Comparison of ENCODE assay signal across 7 mouse cellular contexts in genomic region chrX:151132785-151133184, GRCm38 (mm10). TPM values are rescaled to one million over a fixed set of nuclear protein-coding genes. Genes with fewer than 3 reads are reported as not detected.
DNase-seq lines count a peak whose midpoint lies in the region; ATAC-seq and TF ChIP-seq lines count a peak whose summit lies in the region.

No protein-coding gene starts in this region.

- no peak overlapping the region for H3K9ac ChIP-seq in kidney, embryonic 14.5 days (ENCODE audit: low read depth, low read length)
- H3K9ac ChIP-seq in CH12.LX (ENCODE audit: insufficient read depth, low read depth): no peak overlapping the region

- no peaks in the 10 kb centered on the region for H3K36me3 ChIP-seq in kidney, embryonic 14.5 days (ENCODE audit: control insufficient read depth, insufficient read depth, low read length)
- no peaks in the 10 kb centered on the region for H3K36me3 ChIP-seq in CH12.LX (replicated peaks in 1 of 2; ENCODE audit: control insufficient read depth in 1 of 2, insufficient read depth in 1 of 2, low read length in 1 of 2)

- TF ChIP-seq POLR2A in CH12.LX (IDR thresholded peaks at IDR 0.05; ENCODE audit: low read depth, low read length): no peak

- no peaks in the 10 kb centered on the region for H3K9me3 ChIP-seq in kidney, embryonic 14.5 days (ENCODE audit: control insufficient read depth, low read length)
- no peaks in the 10 kb centered on the region for H3K9me3 ChIP-seq in CH12.LX (replicated peaks; ENCODE audit: low read length)

- POLR2A ChIA-PET in Patski (lab: Charles Lee): no interaction called here

- dilution Hi-C loops in CH12.LX (cut with MboI; ENCODE audit: extremely low pct_ligation_motif_present, extremely low pct_unique_long_range_greater_than_20kb, low sequenced_read_pairs): no loop called here

- TF ChIP-seq RAD21 in CH12.LX (IDR thresholded peaks at IDR 0.05; ENCODE audit: low read depth, low read length): peak; percentile 7

- TF ChIP-seq CTCF in CH12.LX (conservative IDR thresholded peaks at IDR 0.05 in 1 of 2, IDR thresholded peaks at IDR 0.05 in 1 of 2; ENCODE audit: low read depth in 2 of 2, low read length in 2 of 2) (peak in 1 of 2 experiments; percentile 36; a peak in 2 of 4 replicates), Patski (IDR thresholded peaks at IDR 0.05) (peak; percentile 47)

- no peak for TF ChIP-seq EP300 in CH12.LX (IDR thresholded peaks at IDR 0.05; ENCODE audit: low read length)

- no peak overlapping the region for H3K27ac ChIP-seq in kidney, embryonic 14.5 days (ENCODE audit: low read depth, low read length)
- H3K27ac ChIP-seq in CH12.LX (ENCODE audit: insufficient read depth, low read depth): no peak overlapping the region

- no peaks in the 10 kb centered on the region for H3K79me2 ChIP-seq in CH12.LX (replicated peaks; ENCODE audit: control insufficient read depth, extremely low read depth, insufficient read depth, poor library complexity, severe bottlenecking)

- in situ Hi-C loops in CH12.LX (cut with MboI; ENCODE audit: low pct_ligation_motif_present, low pct_unique_long_range_greater_than_20kb, low sequenced_read_pairs): no loop called here
- in situ Hi-C loops in Patski (cut with MboI; ENCODE audit: low pct_unique_long_range_greater_than_20kb): no loop called here

- 37% methylated on average over 10 of the region's 10 CpGs for WGBS in kidney, embryonic 14.5 days

- no peak overlapping the region for H3K4me3 ChIP-seq in kidney, embryonic 14.5 days (ENCODE audit: low read length)
- H3K4me3 ChIP-seq in CH12.LX (replicated peaks in 1 of 3; ENCODE audit: low read depth in 2 of 3, low read length in 2 of 3, poor library complexity in 1 of 3): no peak overlapping the region

- no peaks in the 10 kb centered on the region for H3K27me3 ChIP-seq in kidney, embryonic 14.5 days (ENCODE audit: control insufficient read depth, insufficient read depth, low read length)
- H3K27me3 ChIP-seq in CH12.LX (replicated peaks) (no peaks in the 10 kb centered on the region), Patski (peaks cover 13% of the 10 kb centered on the region)

- H3K4me2 ChIP-seq in kidney, embryonic 14.5 days (replicated peaks; ENCODE audit: low read depth, low read length): no peak overlapping the region
- H3K4me2 ChIP-seq in CH12.LX (ENCODE audit: insufficient read depth, low read depth, poor library complexity, severe bottlenecking): no peak overlapping the region

- no peaks in the 10 kb centered on the region for H3K4me1 ChIP-seq in kidney, embryonic 14.5 days (ENCODE audit: control insufficient read depth, insufficient read depth, low read length)
- no peaks in the 10 kb centered on the region for H3K4me1 ChIP-seq in CH12.LX (ENCODE audit: control insufficient read depth in 1 of 2, insufficient read depth in 2 of 2)

- ATAC-seq in kidney, embryonic 14.5 days (ENCODE audit: low FRiP score, low TSS enrichment): no peak
- no peak for ATAC-seq in Patski

- peak; percentile 2 to 6 for DNase-seq in kidney, adult 8-10 months
- DNase-seq in CH12.LX (ENCODE audit: extremely low read depth) (peak; percentile 1), Patski (ENCODE audit: low read depth, low spot score) (no peak)
- peak; percentile 16 for DNase-seq in kidney, postnatal 14 days
- DNase-seq in yolk sac, embryonic 10.5 days (ENCODE audit: low spot score): no peak
- no peak for DNase-seq in layer of hippocampus, postnatal 36 days

- CTCF ChIA-PET in Patski (lab: Charles Lee): no interaction called here

TF ChIP-seq in CH12.LX, 34 proteins besides CTCF, POLR2A, EP300 and RAD21:
- TF ChIP-seq ELF1 (IDR thresholded peaks at IDR 0.05; ENCODE audit: low read depth, low read length) (no peak), NRF1 (IDR thresholded peaks at IDR 0.05; ENCODE audit: low read depth, low read length) (no peak), USF1 (IDR thresholded peaks at IDR 0.05; ENCODE audit: low read depth, low read length) (no peak), TBP (conservative IDR thresholded peaks at IDR 0.05; ENCODE audit: low read depth, low read length) (no peak), SMC3 (IDR thresholded peaks at IDR 0.05; ENCODE audit: low read depth, low read length) (no peak; the same call in 1 of the 2 replicates), HCFC1 (IDR thresholded peaks at IDR 0.05; ENCODE audit: low read depth, low read length) (no peak), POLR2AphosphoS2 (IDR thresholded peaks at IDR 0.05; ENCODE audit: low read depth, low read length) (no peak)

RNA-seq across cellular contexts. Expression of gene Tsr2, which starts 36.4 kb away (rescaled TPM):
- polyA plus RNA-seq in kidney, embryonic 14.5 days (2014; fragmentation: Nextera tagmentation; extraction: Ambion mirVana): 42.0 and 46.1 TPM in 2 replicates
- total RNA-seq in CH12.LX (2012; rRNA removed): 15.8 and 31.5 TPM in 2 replicates
- total RNA-seq in CH12.LX (2014; rRNA removed): 43.9 and 44.5 TPM in 2 replicates
- 77.8 and 82.0 TPM in 2 replicates for polyA plus RNA-seq in CH12.LX (2012; ENCODE audit: insufficient read length, low read depth)
- polyA plus RNA-seq in Patski (2021): 20.6 TPM
- total RNA-seq in layer of hippocampus, postnatal 36 days (2021): 10 to 100 TPM; 69.1 to 73.1 TPM

Comparison
In these comparisons a context has a peak if more than half of its experiments do, and no peak if none do; other contexts are left out.
1. DNase-seq: peak in kidney, adult 8-10 months (2 of 2), CH12.LX (single experiment) and kidney, postnatal 14 days (single experiment); none in Patski (single experiment), yolk sac, embryonic 10.5 days (single experiment) and layer of hippocampus, postnatal 36 days (0 of 2).